Mouse (Mus musculus) frontal cortex, postnatal 10 days (tissue): ENCODE data around the gene Shank1.
"Not testable (repeated sequence)": the region's sequence is repeated elsewhere in the genome, so short reads cannot be mapped to it uniquely, and the experiment has no call there.

Source experiments
- DNase-seq, 2 experiments: peaks; one replicate each; pipeline ENCODE4 v3.0.0; 2022; ENCODE audit warnings: low spot score in 2 of 2, mixed read lengths in 1 of 2

Gene Shank1

GRCm38 (mm10) chr7:44309475-44310284 lies at the start of gene Shank1:
Gene Shank1 (plus strand): TSS chr7:44310253.
- DNase-seq = no peak

- DNase-seq = no peak
Measured at GRCm38 (mm10) chr7:44260410-44260809, 49.6 kb upstream of the Shank1 start.

- DNase-seq = no peak
Measured at GRCm38 (mm10) chr7:44261147-44261546, 48.9 kb upstream of the Shank1 start, which contains the start of gene Gm15517. Gene Gm15517 (plus strand): TSS chr7:44261447.

- DNase-seq = peak; percentile 81 to 94
Measured at GRCm38 (mm10) chr7:44262791-44263643, 47.0 kb upstream of the Shank1 start.

GRCm38 (mm10) chr7:44268117-44268516 lies 41.9 kb upstream of the Shank1 start:
- no peak for DNase-seq

GRCm38 (mm10) chr7:44269397-44269796 lies 40.7 kb upstream of the Shank1 start:
- no peak for DNase-seq

- no peak for DNase-seq
Measured at GRCm38 (mm10) chr7:44271309-44271708, 38.7 kb upstream of the Shank1 start.

GRCm38 (mm10) chr7:44272546-44272945 lies 37.5 kb upstream of the Shank1 start:
- DNase-seq = no peak

- no peak for DNase-seq
Measured at GRCm38 (mm10) chr7:44273446-44273845, 36.6 kb upstream of the Shank1 start.

- no peak for DNase-seq
Measured at GRCm38 (mm10) chr7:44274096-44274495, 36.0 kb upstream of the Shank1 start.

- DNase-seq = no peak
Measured at GRCm38 (mm10) chr7:44275546-44275945, 34.5 kb upstream of the Shank1 start.

- DNase-seq = no peak
Measured at GRCm38 (mm10) chr7:44276461-44277249, 33.4 kb upstream of the Shank1 start.

- DNase-seq = no peak
Measured at GRCm38 (mm10) chr7:44277250-44277622, 32.8 kb upstream of the Shank1 start.

GRCm38 (mm10) chr7:44280959-44281358 lies 29.1 kb upstream of the Shank1 start:
- DNase-seq = no peak

GRCm38 (mm10) chr7:44281586-44281985 lies 28.5 kb upstream of the Shank1 start:
- DNase-seq = no peak

GRCm38 (mm10) chr7:44287760-44288159 lies 22.3 kb upstream of the Shank1 start:
- DNase-seq = no peak

GRCm38 (mm10) chr7:44290986-44291385 lies 19.1 kb upstream of the Shank1 start:
- no peak for DNase-seq

GRCm38 (mm10) chr7:44291418-44291817 lies 18.6 kb upstream of the Shank1 start:
- DNase-seq = no peak

GRCm38 (mm10) chr7:44297501-44297900 lies 12.6 kb upstream of the Shank1 start:
- DNase-seq = not testable (repeated sequence)

- DNase-seq = no peak
Measured at GRCm38 (mm10) chr7:44303346-44304340, 6.4 kb upstream of the Shank1 start.

- no peak for DNase-seq
Measured at GRCm38 (mm10) chr7:44304463-44304774, 5.6 kb upstream of the Shank1 start.
